Comparison of ENCODE assay signal across 16 mouse cellular contexts in genomic region chr4:56888483-56888882, GRCm38 (mm10). TPM values are rescaled to one million over a fixed set of nuclear protein-coding genes. Genes with fewer than 3 reads are reported as not detected.
DNase-seq lines count a peak whose midpoint lies in the region; ATAC-seq lines count a peak whose summit lies in the region.
"Had no signal": no experiment of that assay in that cellular context is flagged by ENCODE, and none has a peak within 500 bp of the region (broad histone marks: within the 10 kb centered on the region; RNA-seq: fewer than 3 reads in every experiment).

No protein-coding gene starts in this region.

- no peaks in the 10 kb centered on the region for H3K27me3 ChIP-seq in embryonic facial prominence, embryonic 15.5 days
- H3K27me3 ChIP-seq: embryonic facial prominence, embryonic 12.5 days; hindbrain, embryonic 12.5 days had no signal

- peak; percentile 19; the same call in 1 of the 2 replicates for ATAC-seq in embryonic facial prominence, embryonic 15.5 days (ENCODE audit: insufficient number of reproducible peaks, low FRiP score, low TSS enrichment, low read depth)
- ATAC-seq: intestine, embryonic 16.5 days had no signal

- H3K9ac ChIP-seq in embryonic facial prominence, embryonic 15.5 days, result no peak overlapping the region
- H3K9ac ChIP-seq: embryonic facial prominence, embryonic 12.5 days; hindbrain, embryonic 12.5 days had no signal

- intact Hi-C loops in left cerebral cortex, postnatal 14 days (cut with DNase I), result no loop called here

- H3K4me2 ChIP-seq in embryonic facial prominence, embryonic 15.5 days (replicated peaks), result no peak overlapping the region
- H3K4me2 ChIP-seq: embryonic facial prominence, embryonic 12.5 days; heart, embryonic 11.5 days; hindbrain, embryonic 12.5 days had no signal

- peak; percentile 33 to 34 for DNase-seq in cerebellum, adult 18-20 months
- DNase-seq in cerebellum, postnatal 4 days (ENCODE audit: low spot score in 2 of 2), result no peak
- DNase-seq in heart, postnatal 4 days, result peak; percentile 46
- no peak for DNase-seq in heart, adult 8-10 months (ENCODE audit: low spot score)
- DNase-seq in lung, postnatal 25 days (ENCODE audit: low spot score), result peak; percentile 62
- no peak for DNase-seq in right cerebral cortex, postnatal 4 days
- DNase-seq in left cerebral cortex, postnatal 14 days (ENCODE audit: low spot score in 2 of 2), result no peak
- DNase-seq: kidney, postnatal 14 days; layer of hippocampus, adult 9-11 months; midbrain, embryonic 14.5 days had no signal

- no peaks in the 10 kb centered on the region for H3K9me3 ChIP-seq in embryonic facial prominence, embryonic 15.5 days (replicated peaks)
- H3K9me3 ChIP-seq: embryonic facial prominence, embryonic 12.5 days; hindbrain, embryonic 12.5 days; limb, embryonic 10.5 days had no signal

- H3K4me1 ChIP-seq in embryonic facial prominence, embryonic 15.5 days, result no peaks in the 10 kb centered on the region
- H3K4me1 ChIP-seq: embryonic facial prominence, embryonic 12.5 days; hindbrain, embryonic 12.5 days; limb, embryonic 10.5 days had no signal

- H3K4me3 ChIP-seq in embryonic facial prominence, embryonic 15.5 days (replicated peaks), result no peak overlapping the region
- H3K4me3 ChIP-seq: embryonic facial prominence, embryonic 12.5 days; hindbrain, embryonic 12.5 days; limb, embryonic 10.5 days had no signal

- H3K36me3 ChIP-seq in embryonic facial prominence, embryonic 15.5 days, result peaks cover 46% of the 10 kb centered on the region

- H3K27ac ChIP-seq in embryonic facial prominence, embryonic 15.5 days (replicated peaks), result no peak overlapping the region
- H3K27ac ChIP-seq: embryonic facial prominence, embryonic 12.5 days; hindbrain, embryonic 12.5 days; limb, embryonic 10.5 days had no signal

- WGBS in embryonic facial prominence, embryonic 15.5 days, result 74% methylated on average over 5 of the region's 5 CpGs

RNA-seq across cellular contexts. Expression of gene Ctnnal1, which starts 23.5 kb away (rescaled TPM):
- total RNA-seq in heart, postnatal 4 days (2021), result 10 to 100 TPM; 34.0 to 35.7 TPM
- 10 to 100 TPM; 18.1 to 47.5 (median 30.1) TPM for total RNA-seq in heart, adult 8-10 months (2022)
- polyA plus RNA-seq in embryonic facial prominence, embryonic 15.5 days (2015; fragmentation: Nextera tagmentation; extraction: Ambion mirVana), result 22.8 and 25.5 TPM in 2 replicates
- total RNA-seq in left cerebral cortex, postnatal 14 days (2021), result 10 to 100 TPM; 15.0 to 16.0 TPM

RNA-seq across cellular contexts. Expression of gene Tmem245, which starts 58.8 kb away (rescaled TPM):
- total RNA-seq in heart, postnatal 4 days (2021), result 10 to 100 TPM; 68.3 to 71.7 TPM
- total RNA-seq in heart, adult 8-10 months (2022), result 100 to 1,000 TPM in 1 of 4 experiments, 10 to 100 TPM in 3; 84.8 to 104 (median 93.0) TPM
- polyA plus RNA-seq in embryonic facial prominence, embryonic 15.5 days (2015; fragmentation: Nextera tagmentation; extraction: Ambion mirVana), result 8.7 and 11.1 TPM in 2 replicates
- 10 to 100 TPM; 35.3 to 39.3 TPM for total RNA-seq in left cerebral cortex, postnatal 14 days (2021)

Comparison
In these comparisons a context has a peak if more than half of its experiments do, and no peak if none do; other contexts are left out.
1. DNase-seq: peak in cerebellum, adult 18-20 months (2 of 2), heart, postnatal 4 days (single experiment) and lung, postnatal 25 days (single experiment); none in cerebellum, postnatal 4 days (0 of 2), heart, adult 8-10 months (single experiment), right cerebral cortex, postnatal 4 days (single experiment) and left cerebral cortex, postnatal 14 days (0 of 2).